Mouse (Mus musculus): ENCODE data around the gene Amigo2.

Amigo2 gene

DNA sequence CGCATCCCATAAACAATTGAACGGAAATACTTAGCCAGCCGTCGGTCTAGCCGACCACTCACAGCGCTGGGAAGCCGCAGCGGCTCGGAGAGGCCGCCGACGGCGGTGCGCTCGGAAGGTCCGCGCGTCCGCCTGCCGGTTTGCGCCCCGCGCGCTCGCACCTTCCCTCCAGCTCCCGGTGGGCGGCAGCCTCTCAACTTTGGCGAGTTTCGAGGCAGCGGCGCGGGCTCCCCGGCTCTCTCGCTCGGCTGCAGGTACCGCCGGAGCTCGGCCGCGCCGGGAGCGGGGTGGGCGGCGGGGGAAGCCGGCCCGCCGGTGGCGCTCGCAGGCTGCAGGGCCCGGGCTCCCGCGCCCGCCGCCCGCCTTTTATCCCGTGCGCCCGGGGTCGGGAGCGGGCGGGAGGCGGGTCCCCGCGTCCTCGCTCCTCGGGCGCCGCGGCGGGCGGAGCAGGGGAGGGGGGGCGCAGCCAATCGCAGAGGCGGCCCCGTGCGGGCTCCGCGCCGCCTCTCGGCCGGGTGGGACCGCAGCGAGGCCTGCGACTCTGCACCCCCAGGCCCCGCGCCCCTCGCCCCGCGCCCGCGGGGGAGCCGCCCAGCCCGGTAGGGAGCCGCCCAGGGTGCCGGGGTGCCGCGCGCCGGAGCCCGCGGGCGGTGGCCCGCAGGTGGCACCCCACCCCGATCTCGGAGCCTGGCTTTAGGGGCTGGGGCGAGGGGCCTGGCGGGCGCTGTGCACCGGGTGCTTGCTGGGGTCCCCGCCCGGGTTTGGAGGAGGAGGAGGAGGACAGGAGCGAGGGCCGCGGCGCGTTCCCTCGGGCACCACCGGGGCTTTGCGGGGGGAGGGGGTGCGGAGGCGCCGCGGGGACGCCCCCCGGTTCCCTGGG lies at the start of gene Amigo2, which contains the start of gene Pced1b:
TSS of gene Amigo2 (minus strand) at position 377 of the 880 bp plus-strand sequence.
TSS of gene Pced1b (plus strand) at position 197 of the 880 bp plus-strand sequence.
- no peak for DNase-seq (ENCODE audit: low read depth, low spot score)

DNA sequence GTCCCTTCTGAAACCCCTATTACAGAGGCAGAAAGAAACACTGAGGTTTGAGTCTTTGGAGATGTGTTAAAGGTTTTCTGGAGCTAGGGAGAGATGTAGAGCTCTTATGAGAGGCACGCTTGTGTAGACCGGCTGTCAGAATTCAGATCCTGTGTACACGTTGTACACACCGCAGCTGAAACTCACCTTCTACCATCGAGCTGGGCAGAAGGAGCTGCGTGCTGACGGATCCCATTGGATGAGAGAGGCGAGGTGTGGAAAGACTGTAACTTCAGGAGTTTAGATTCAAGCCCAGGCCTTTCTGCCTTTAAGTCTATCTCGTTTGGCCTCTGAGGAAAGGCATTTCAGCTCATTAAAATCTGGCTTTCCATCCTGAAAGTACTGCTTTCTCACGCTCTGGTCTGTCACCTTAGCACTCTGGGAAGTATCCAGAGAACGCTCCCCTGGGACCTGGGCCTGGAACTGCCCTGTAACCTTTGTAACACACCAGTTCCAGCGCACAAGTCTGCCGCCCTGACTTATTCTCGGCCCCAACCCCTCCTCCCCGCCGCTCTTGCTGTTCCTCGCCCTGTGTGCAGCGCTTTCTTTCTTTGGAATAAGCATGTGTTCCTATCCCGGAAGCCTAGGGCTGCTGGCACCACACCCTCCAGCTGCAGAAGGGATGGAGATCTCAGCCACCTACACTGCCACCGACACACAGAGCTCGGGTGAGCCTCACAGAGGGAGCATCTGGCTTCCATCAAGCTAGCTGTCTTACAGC lies 44.4 kb upstream of the Amigo2 start:
- no peak for DNase-seq (ENCODE audit: low read depth, low spot score)

DNA sequence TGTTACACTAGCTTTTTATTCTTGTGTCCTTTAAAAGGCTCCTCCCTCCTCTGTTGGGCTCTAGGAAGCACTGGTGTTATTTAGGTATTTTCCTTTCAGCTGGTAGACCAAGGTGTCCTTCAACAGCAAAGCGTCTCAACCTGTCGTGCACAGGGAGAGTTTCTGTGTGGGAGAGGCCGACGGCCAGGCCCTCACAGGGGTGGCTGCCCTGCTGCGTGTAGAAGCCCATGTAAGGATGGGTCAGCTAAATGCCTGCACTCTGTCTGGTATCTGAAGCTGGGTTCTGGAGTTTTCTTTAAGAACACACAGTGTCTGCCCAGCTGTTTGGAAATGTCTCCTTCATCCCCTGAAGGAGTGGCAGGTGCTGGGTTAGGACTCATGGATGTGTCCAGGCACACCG lies 43.3 kb upstream of the Amigo2 start:
- DNase-seq (ENCODE audit: low read depth, low spot score), result no peak

DNA sequence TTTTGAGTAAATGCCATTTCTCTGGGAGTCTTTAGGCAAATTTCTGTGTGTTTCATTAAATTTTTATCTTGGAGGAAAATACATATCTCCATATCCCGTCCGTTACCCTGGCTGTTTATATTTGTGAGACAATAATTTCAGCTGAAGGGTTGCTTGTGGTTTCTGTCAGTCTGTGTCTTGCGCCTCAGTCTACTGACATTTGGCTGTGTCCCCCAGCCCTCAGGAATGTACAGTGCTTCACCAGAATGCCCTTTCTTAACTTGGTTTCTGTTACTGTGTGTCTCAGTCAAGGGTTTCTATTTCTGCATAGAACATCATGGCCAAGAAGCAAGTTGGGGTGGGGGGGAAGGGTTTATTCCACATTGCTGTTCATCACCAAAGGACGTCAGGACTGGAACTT lies 42.1 kb upstream of the Amigo2 start:
- no peak for DNase-seq (ENCODE audit: low read depth, low spot score)

DNA sequence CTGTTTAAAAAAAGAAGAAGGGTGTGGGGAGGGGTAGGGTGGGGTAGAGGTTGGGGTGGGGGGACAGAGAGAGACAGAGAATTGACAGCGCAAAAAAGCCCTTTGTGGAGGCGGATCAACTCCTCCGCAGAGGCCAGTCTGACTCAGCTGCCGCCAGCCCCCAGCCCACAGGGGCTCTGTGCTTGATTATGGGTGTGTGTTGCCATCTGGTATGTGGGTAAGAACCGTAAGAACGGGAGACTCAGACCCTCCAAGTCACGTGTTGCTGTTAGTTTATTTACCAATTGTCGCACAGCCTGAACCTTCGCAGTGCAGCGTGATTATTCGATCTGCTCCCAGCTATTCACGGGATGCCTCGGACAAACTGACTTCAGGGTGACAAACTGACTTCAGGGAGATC lies 41.6 kb upstream of the Amigo2 start:
- DNase-seq (ENCODE audit: low read depth, low spot score), result no peak

DNA sequence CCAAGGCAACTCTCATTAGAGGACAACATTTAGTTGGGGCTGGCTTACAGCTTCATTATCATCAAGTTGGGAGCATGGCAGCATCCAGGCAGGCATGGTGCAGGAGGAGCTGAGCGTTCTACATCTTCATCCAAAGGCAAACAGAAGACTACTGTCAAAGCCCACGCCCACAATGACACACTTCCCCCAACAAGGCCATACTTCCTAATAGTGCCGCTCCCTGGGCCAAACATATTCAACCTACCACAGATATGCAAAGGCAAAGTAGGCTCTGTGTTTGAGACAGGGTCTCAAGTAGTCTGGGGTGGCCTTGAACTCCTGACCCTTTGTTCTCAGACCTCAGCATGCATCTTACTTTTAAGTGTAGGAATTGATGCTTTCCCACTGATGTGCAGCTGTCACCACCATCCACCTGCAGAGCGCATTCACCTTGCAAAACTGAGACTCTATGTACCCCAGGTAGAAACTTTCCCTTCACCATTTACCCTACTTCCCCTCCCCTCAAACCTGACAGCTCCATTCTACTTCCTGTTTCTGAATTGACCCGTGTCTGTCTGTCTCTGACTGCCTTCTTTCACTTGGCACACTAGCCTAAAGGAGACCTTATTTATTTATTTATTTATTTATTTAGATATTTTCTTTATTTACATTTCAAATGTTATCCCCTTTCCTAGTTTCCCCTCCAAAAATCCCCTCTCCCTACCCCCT lies 40.5 kb upstream of the Amigo2 start:
- no peak for DNase-seq (ENCODE audit: low read depth, low spot score)

DNA sequence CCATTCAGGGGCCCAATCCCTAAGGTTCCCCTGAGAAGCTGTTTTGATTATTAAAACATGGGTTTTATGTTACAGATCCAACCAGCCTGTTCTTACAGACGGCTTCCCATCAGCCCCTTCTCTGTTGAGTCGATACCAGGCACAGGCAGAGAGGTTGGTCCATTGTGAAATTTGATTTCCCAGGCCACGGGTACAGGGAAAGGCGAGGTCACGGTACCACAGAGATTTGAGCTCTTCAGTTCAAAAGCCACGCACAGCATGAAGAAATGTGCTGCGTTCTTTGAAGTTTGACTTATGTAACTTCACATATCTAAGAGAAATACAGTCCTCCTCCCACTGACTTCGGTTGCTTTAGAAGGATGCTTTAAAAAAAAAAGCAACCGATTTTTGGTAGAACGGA lies 39.6 kb upstream of the Amigo2 start:
- no peak for DNase-seq (ENCODE audit: low read depth, low spot score)

DNA sequence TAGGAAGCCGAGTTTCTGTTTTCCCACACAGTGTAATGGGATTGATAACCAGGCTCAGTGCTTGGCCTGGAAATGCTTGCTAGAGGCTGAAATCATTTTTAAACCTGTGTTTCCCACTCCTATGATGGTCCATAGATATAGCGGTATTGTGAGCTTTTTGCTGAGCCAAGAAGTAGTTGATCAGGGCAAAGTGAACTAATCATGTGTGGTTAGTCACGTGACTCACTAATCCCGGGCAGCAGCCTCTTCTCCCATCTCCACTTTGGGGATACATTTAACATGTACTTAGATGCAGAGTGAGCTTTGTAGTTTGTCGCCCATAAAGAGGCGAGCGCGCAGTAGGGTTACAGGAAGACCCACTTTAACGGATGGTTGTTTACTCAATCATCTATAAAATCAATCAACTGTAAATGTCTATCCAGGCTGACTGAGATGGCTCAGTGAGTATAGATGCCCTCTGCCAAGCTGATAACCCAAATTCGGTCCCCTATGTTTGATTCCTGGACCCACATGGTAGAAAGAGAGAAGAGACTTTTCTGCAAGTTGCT lies 38.7 kb upstream of the Amigo2 start:
- no peak for DNase-seq (ENCODE audit: low read depth, low spot score)

DNA sequence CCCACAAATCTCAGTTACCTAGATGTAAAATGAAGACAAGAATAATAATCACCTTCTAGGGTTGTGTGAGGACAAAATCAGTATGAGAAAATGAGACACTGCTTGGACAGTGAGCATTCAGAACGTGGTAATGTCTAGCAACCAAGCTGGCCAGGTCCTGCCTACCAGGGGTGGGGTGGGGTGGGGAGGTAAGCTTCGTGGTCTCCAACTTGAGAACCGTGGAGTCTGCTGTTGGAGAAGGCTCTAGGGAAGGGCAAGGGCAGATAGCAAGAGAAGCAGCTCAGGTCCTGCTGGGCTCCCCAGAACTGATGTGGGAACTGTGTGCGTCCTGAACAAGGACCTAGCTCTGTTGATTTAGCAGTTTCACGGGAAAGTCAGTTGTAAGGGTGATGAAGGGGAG lies 37.1 kb upstream of the Amigo2 start:
- DNase-seq (ENCODE audit: low read depth, low spot score), result no peak

DNA sequence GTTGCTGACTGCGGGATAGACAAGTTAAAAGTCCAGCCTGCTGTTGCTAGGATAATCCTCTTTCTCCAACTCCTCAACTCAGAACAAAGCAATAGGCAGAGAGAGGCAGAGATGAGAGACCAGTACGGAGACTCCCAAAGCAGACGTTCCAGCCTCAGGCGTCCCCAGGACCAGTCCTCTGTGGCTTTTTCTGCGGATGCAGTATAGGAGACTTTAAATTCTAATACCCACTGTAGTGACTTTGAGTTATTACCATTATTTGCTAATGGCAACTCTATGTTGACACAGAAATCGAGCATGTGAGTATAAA lies 35.4 kb upstream of the Amigo2 start:
- DNase-seq (ENCODE audit: low read depth, low spot score), result no peak

DNA sequence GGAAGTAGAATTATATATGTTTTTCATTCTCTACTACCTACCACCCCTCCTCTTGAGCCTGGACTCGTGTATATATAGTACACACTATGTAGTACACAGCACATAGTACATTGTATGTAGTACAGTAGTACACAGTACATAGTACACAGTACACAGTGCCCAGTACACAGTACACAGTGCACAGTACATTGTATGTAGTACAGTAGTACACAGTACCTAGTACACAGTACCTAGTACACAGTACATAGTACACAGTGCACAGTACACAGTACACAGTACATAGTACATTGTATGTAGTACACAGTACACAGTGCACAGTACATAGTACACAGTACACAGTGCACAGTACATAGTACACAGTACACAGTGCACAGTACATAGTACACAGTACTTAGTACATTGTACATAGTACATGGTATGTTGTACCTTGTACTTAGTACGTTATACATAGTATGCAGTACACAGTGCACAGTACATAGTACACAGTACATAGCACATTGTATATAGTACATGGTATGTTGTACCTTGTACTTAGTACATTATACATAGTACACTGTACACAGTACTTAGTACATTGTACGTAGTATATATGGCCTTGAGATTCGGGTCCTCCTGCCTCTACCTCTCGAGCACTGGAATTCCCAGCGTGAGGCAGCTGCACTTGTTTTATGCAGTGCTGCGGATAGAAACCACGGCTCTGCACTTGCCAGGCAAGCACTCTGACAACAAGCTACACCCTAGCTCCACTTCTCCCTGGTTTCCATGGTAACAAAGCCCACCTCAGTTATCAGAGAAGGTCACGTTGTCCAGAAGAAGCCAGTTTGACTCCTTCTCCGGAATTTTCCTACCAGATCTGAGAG lies 34.9 kb upstream of the Amigo2 start:
- DNase-seq (ENCODE audit: low read depth, low spot score), result no peak

DNA sequence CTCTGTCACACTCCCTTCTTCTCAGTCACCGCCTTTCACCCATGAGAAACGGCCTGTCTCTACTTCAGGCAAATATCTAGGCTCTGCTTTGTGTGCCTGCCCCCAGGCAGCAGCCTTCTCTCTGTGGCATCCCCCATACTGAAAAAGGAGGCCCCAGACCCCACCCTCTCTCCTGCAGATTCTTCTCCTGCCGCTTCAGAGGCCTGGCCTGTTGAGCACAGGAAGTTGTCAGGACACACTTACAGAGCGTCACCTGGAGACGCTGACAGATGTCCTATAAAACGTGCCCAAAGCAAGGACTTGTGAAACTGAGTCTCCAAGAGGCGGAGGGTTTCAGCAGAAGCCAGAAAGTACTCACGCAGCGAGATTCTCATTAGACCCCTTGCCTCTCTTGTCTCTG lies 33.7 kb upstream of the Amigo2 start:
- no peak for DNase-seq (ENCODE audit: low read depth, low spot score)

DNA sequence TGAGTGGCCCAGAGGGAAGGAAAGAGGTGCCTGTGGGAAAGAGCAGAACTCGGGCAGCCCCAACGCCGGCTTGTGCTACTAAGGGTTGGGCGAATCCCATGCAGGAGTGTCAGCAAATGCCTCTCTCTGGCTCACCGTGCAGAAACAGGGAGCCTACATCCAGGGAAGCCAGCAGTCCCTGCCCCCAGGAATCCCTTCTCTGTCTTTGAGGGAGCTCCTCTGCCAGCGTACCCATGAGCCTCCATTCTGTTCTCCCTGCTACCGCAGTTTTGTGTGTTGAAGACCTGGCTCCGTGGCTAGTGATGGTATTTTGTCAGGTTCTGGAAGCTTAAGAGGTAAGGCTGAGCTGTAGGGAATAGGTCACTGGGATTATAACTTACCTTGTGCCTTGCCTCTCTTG lies 33.0 kb upstream of the Amigo2 start:
- no peak for DNase-seq (ENCODE audit: low read depth, low spot score)

DNA sequence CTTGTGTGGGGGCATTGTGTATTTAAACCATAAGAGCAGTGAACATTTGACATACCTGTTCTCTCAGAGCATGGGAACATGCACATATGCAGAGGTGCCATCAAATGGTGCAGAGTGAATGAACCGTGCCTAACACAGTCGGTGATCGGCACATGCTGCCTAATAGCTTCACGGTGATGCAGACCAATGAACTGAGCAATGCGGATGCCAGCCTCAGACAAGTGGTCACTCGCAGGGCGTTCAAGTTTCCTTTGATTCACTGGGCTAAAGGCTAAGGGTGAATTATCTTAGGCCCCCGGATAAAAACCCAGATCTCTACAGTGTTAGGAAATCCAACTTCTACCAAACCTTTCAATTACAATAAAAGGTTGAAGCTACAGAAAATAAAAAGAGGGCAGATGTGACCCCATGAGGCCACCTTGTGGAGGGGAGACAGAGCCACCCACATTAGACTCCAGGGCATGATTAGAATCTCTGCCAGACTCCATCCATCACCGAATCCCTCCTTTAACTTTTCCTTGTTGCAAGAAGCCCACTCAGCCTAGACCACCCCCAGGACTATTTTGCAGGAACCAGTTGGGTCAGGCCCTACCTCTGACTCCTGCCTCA lies 31.4 kb upstream of the Amigo2 start:
- no peak for DNase-seq (ENCODE audit: low read depth, low spot score)

DNA sequence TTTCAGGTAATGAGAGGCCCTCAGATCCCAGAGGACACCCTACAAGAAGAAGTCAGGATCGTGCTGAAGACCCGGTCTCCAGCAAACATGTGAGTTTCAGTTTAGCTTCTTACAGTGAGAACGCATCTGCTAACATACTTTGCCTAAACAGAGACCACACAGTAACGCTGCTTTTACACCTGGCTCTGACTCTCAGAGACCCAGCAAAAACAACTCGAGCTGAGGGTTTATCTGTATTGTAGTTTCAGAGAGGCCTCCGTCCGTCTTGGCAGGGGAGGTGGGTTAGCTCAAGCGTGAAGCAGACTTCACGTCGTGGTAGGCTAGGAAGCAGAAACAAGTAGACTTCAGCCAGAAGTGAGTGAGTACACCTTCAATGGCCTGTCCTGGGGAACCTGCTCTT lies 30.2 kb upstream of the Amigo2 start:
- DNase-seq (ENCODE audit: low read depth, low spot score), result no peak

DNA sequence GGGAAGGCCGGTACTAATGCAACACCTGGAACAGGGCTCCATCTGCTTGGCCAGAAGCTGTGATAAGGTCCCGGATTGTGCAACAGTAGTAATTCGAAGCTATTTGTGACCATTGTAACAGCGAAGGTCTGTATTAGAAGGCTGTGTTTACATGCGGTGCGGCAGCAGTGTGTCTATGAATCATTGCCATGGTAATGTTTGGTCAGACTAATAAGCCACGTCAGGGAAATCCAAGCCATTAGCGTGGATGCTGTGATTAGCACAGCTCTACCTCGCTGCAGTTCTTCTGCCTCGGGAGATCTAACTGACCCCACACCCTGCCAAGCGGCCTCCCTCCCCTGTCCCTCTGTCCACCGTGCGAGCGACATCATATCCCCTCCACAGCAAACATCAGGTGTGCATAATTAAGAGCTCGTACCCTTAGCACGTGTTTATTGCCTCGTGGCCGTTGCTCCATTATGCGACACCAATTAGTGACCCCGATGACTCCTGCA lies 29.6 kb upstream of the Amigo2 start:
- no peak for DNase-seq (ENCODE audit: low read depth, low spot score)

DNA sequence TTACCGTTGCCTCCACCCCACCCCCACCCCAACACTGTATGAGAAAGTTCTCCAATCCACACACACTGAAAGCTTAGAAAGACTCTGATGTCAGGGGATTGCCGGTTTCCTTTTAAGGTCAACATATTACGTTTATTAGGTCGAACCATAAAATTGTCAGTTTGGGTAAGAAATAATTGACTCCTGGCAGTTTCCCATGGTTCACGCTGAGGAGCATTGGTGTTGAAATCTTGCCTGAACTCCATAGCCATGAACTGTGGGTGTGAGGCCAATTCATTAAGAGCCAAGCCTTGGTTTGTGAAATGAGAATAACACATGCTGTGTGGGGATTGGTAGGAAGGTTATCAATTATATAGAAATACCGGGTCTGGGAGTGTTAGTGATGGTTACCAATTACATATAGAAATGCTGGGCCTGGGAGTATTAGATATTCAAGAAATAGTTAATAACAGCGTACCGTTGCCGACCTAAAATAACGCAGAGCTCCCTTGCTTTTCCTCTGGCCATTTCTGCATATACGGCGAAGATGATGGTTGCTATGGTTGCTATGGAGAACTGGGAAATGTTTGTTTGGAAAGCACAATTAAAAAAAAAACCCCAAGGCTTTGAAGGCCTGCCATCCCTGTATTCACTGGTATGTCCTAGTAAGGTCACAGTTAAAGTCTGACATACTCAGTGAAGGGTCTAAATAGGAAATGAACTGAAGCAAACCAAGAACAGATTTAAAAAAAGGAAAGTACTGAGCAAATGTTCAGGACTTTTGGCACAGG lies 28.7 kb upstream of the Amigo2 start:
- DNase-seq (ENCODE audit: low read depth, low spot score), result no peak

DNA sequence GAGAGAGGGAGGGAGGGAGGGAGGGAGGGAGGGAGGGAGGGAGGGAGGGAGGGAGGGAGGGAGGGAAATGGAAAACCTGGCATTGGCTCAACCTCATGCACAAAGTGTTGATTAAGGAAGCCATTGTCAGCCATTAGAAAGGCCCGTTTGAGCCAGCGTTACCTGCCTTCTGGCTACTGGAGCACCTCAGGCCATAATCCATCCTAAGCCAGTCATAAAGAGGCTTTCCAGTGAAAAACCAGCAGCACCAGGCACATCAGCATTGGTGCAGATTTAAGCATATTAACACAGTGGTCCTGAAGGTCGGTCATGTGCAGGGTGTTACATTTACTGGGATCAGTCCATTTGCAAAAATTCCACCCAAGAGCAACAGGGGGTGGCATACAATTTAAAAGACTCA lies 25.7 kb upstream of the Amigo2 start:
- DNase-seq (ENCODE audit: low read depth, low spot score), result no peak

DNA sequence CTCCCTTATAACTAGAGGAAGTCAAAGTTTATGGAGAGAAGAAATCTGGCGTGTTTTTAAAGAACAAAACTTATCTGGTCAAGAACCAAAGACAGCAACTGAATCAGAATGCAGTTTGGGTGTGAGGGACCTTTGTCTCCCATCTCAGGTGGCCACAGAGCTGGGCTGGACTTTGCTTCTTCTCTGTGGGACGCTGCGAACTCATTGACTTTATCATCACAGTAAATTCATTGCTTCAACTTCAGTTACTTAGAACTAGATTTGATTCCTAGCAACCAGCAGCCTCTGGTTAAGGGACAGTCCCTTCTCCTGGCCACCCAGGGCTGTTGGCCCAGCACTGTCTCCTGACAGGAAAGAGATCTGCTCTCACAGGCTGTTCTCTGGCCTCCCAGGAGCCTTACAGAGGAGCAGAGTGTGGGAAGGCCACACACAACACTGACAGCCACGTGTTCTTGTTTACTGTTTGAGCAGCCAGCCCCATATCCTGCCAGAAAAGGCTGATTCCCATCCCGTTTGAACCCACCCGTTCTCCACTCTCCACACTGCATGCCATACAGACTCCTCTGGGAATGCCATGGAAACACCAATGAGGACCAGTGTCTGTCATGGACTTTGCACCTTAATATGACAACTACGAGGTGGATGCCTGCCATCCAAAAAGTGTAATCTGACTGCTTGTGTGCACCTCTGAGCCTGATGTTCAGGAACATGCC lies 25.1 kb upstream of the Amigo2 start:
- no peak for DNase-seq (ENCODE audit: low read depth, low spot score)

Measured in 3T3-L1 (cell line).